In the genomic region with DNA sequence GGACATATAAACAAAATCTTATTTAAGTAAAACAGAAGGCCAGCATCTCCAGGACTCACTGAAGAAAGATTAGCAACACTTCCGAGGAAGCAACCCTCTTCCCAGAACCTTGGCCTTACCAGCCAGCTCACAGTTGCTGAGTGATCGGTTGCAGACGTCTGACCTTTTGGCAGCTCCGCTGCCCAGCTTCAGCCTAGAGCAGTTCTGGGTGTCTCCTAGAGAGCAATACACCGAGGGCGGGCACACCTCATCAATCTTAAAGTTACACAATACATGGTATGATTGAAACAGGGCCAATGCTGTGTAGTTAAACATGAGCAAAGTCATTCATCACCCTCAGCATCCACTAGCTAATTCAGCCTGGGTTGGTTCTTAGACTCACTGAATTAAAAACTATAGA, we compare ENCODE assay signal across 16 mouse cellular contexts.
DNase-seq lines count a peak whose midpoint lies in the region; ATAC-seq and TF ChIP-seq lines count a peak whose summit lies in the region.
"Had no signal": no experiment of that assay in that cellular context is flagged by ENCODE, and none has a peak within 500 bp of the region (broad histone marks: within the 10 kb centered on the region; RNA-seq: fewer than 3 reads in every experiment).

No protein-coding gene starts in this region.

- no peaks in the 10 kb centered on the region for H3K36me3 ChIP-seq in stomach, postnatal 0 days (ENCODE audit: control insufficient read depth, insufficient read depth, low read length)
- H3K36me3 ChIP-seq: embryonic facial prominence, embryonic 10.5 days; limb, embryonic 12.5 days; midbrain, embryonic 13.5 days had no signal

- WGBS in stomach, postnatal 0 days: 24% methylated on average over 6 of the region's 6 CpGs

- no peak overlapping the region for H3K9ac ChIP-seq in stomach, postnatal 0 days (ENCODE audit: low read length)
- H3K9ac ChIP-seq: limb, embryonic 12.5 days; midbrain, embryonic 13.5 days had no signal

- DNase-seq in adrenal gland, adult (ENCODE audit: inconsistent age in 2 of 2, low spot score in 1 of 2): peak; percentile 26 to 84
- DNase-seq in adrenal gland, postnatal 4 days (ENCODE audit: low spot score in 2 of 2): no peak
- DNase-seq in adrenal gland, postnatal 10 days: peak; percentile 33
- DNase-seq in gonadal fat pad, adult 2 months (ENCODE audit: low read depth): peak; percentile 6
- DNase-seq in lung, postnatal 36 days: peak; percentile 57
- no peak for DNase-seq in stomach, postnatal 0 days (ENCODE audit: low spot score)
- no peak for DNase-seq in left cerebral cortex, postnatal 14 days (ENCODE audit: low spot score in 2 of 2)
- DNase-seq in gastrocnemius, postnatal 10 days: no peak
- DNase-seq: cerebellum, adult 2 months; heart, adult 18-20 months; heart, postnatal 36 days; thymus, adult 2 months had no signal

- H3K4me1 ChIP-seq in stomach, postnatal 0 days (replicated peaks; ENCODE audit: control insufficient read depth, insufficient read depth): no peaks in the 10 kb centered on the region
- H3K4me1 ChIP-seq: embryonic facial prominence, embryonic 10.5 days; limb, embryonic 12.5 days; midbrain, embryonic 13.5 days had no signal

- H3K4me2 ChIP-seq in stomach, postnatal 0 days (replicated peaks; ENCODE audit: low read depth): no peak overlapping the region
- H3K4me2 ChIP-seq: limb, embryonic 12.5 days; midbrain, embryonic 13.5 days had no signal

- TF ChIP-seq EP300 in stomach, postnatal 0 days (optimal IDR thresholded peaks at IDR 0.05): no peak

- intact Hi-C loops in left cerebral cortex, postnatal 14 days (cut with DNase I): no loop called here

- H3K27ac ChIP-seq in stomach, postnatal 0 days (replicated peaks): no peak overlapping the region
- H3K27ac ChIP-seq: embryonic facial prominence, embryonic 10.5 days; kidney, postnatal 0 days; limb, embryonic 12.5 days; midbrain, embryonic 13.5 days had no signal

- TF ChIP-seq CTCF in stomach, postnatal 0 days (IDR thresholded peaks at IDR 0.05; ENCODE audit: low read depth): no peak

- no peak overlapping the region for H3K4me3 ChIP-seq in stomach, postnatal 0 days (ENCODE audit: low read depth, low read length)
- H3K4me3 ChIP-seq: embryonic facial prominence, embryonic 10.5 days; limb, embryonic 12.5 days; midbrain, embryonic 13.5 days had no signal

- H3K9me3 ChIP-seq in stomach, postnatal 0 days (ENCODE audit: control insufficient read depth, low read length): no peaks in the 10 kb centered on the region
- H3K9me3 ChIP-seq: embryonic facial prominence, embryonic 10.5 days; limb, embryonic 12.5 days; midbrain, embryonic 13.5 days had no signal

- no peak; the same call in 1 of the 2 replicates for ATAC-seq in stomach, postnatal 0 days (ENCODE audit: low FRiP score, low TSS enrichment)
- ATAC-seq: midbrain, embryonic 13.5 days had no signal

- H3K27me3 ChIP-seq in stomach, postnatal 0 days (ENCODE audit: control insufficient read depth, insufficient read depth, low read length): no peaks in the 10 kb centered on the region
- H3K27me3 ChIP-seq: limb, embryonic 12.5 days; midbrain, embryonic 13.5 days had no signal

Comparison
In these comparisons a context has a peak if more than half of its experiments do, and no peak if none do; other contexts are left out.
1. DNase-seq: peak in adrenal gland, adult (2 of 2), adrenal gland, postnatal 10 days (single experiment), gonadal fat pad, adult 2 months (single experiment) and lung, postnatal 36 days (single experiment); none in adrenal gland, postnatal 4 days (0 of 2), stomach, postnatal 0 days (single experiment), left cerebral cortex, postnatal 14 days (0 of 2) and gastrocnemius, postnatal 10 days (single experiment).